Mouse (Mus musculus) lung, embryonic 14.5 days (tissue): ENCODE measurements around the gene Aldob. TPM values are rescaled to one million over a fixed set of nuclear protein-coding genes. Genes with fewer than 3 reads are reported as not detected.

Experiments used
- ATAC-seq: fragments of 200-750 bp; cut with Nextera tagmentation; 2 replicates; pipeline ENCODE4 v1.8.0; 2017; ENCODE audit warnings: mild to moderate bottlenecking, moderate TSS enrichment, moderate library complexity; ENCODE audit not compliant: insufficient read depth
- DNase-seq: peaks from one replicate; pipeline ENCODE4 v3.0.0-alpha.2; 2015
- H3K27ac ChIP-seq: fragments of 300-500 bp; sonication (generic); 2 replicates; pipeline ENCODE4 v1.5.1; 2014; ENCODE audit warnings: low read depth, mild to moderate bottlenecking, moderate library complexity
- H3K27me3 ChIP-seq: fragments of 300-500 bp; sonication (generic); 2 replicates; pipeline ENCODE4 v1.6.1; 2014; ENCODE audit warnings: low read length, control low read depth; ENCODE audit not compliant: insufficient read depth
- H3K36me3 ChIP-seq: fragments of 300-500 bp; sonication (generic); 2 replicates; pipeline ENCODE4 v1.6.1; 2014; ENCODE audit warnings: control low read depth; ENCODE audit not compliant: insufficient read depth
- H3K4me1 ChIP-seq: fragments of 300-500 bp; sonication (generic); 2 replicates; pipeline ENCODE4 v1.6.1; 2014; ENCODE audit warnings: antibody characterized with exemption, control low read depth; ENCODE audit not compliant: insufficient read depth
- H3K4me2 ChIP-seq: fragments of 300-500 bp; sonication (generic); 2 replicates; pipeline ENCODE4 v1.6.1; 2014; ENCODE audit warnings: mild to moderate bottlenecking
- H3K4me3 ChIP-seq: fragments of 300-500 bp; sonication (generic); 2 replicates; pipeline ENCODE4 v1.5.1; 2014; ENCODE audit warnings: low read depth, low read length
- H3K9ac ChIP-seq: fragments of 300-500 bp; sonication (generic); 2 replicates; pipeline ENCODE4 v1.6.1; 2014
- H3K9me3 ChIP-seq: fragments of 300-500 bp; sonication (generic); 2 replicates; pipeline ENCODE4 v1.6.1; 2016; ENCODE audit warnings: low read depth, low read length, control low read depth
- CTCF ChIP-seq: IDR thresholded peaks from 2 replicates; pipeline ENCODE4 v1.5.1; 2016; ENCODE audit warnings: antibody characterized with exemption, low read depth
- WGBS: fragments of 180-500 bp; shearing (Covaris S2); extraction: QIAGEN DNeasy Blood & Tissue Kit; methylation state at CpG from one replicate; pipeline ENCODE4 v1.1.7; 2014; 5-methylcytosine and 5-hydroxymethylcytosine counted together
- polyA plus RNA-seq: library from polyadenylated mRNA; unstranded; fragments of >200 nt; fragmentation: Nextera tagmentation; extraction: Ambion mirVana; gene quantifications from 2 replicates; pipeline ENCODE4 v1.2.1, GENCODE M21; 2014

The Aldob gene
- polyA plus RNA-seq, 1 experiment from 2014 or later = not detected

- H3K4me2 ChIP-seq = no peak overlapping the region
- no peak overlapping the region for H3K9ac ChIP-seq
- no peak for DNase-seq
- TF ChIP-seq CTCF = no peak
- H3K4me1 ChIP-seq = no peaks in the 10 kb centered on the region
- no peak for ATAC-seq
- no peak overlapping the region for H3K4me3 ChIP-seq
- H3K27me3 ChIP-seq = no peaks in the 10 kb centered on the region
- H3K9me3 ChIP-seq = no peaks in the 10 kb centered on the region
- no peak overlapping the region for H3K27ac ChIP-seq
- no peaks in the 10 kb centered on the region for H3K36me3 ChIP-seq
- 80% methylated on average over 5 of the region's 5 CpGs for WGBS
Observed at GRCm38 (mm10) chr4:49553380-49553779, 4.0 kb upstream of the Aldob start.

- Histone ChIP-seq H3K4me1 (no peaks in the 10 kb centered on the region), H3K9ac (no peak overlapping the region), H3K4me2 (no peak overlapping the region), H3K36me3 (no peaks in the 10 kb centered on the region), H3K27me3 (no peaks in the 10 kb centered on the region), H3K27ac (no peak overlapping the region), H3K4me3 (no peak overlapping the region), H3K9me3 (no peaks in the 10 kb centered on the region)
- TF ChIP-seq CTCF = no peak
- 84% methylated on average over 7 of the region's 7 CpGs for WGBS
- no peak for ATAC-seq
- no peak for DNase-seq
Observed at GRCm38 (mm10) chr4:49547544-49548219, 1.7 kb downstream of the Aldob start.

GRCm38 (mm10) chr4:49546873-49547543 lies 2.3 kb downstream of the Aldob start:
- no peak for TF ChIP-seq CTCF
- Histone ChIP-seq H3K36me3 (no peaks in the 10 kb centered on the region), H3K4me1 (no peaks in the 10 kb centered on the region), H3K9ac (no peak overlapping the region), H3K27ac (no peak overlapping the region), H3K4me2 (no peak overlapping the region), H3K27me3 (no peaks in the 10 kb centered on the region), H3K4me3 (no peak overlapping the region), H3K9me3 (no peaks in the 10 kb centered on the region)
- ATAC-seq (no peak), DNase-seq (no peak)
- 62% methylated on average over 6 of the region's 6 CpGs for WGBS

GRCm38 (mm10) chr4:49546026-49546425 lies 3.3 kb downstream of the Aldob start:
- Histone ChIP-seq H3K4me1 (no peaks in the 10 kb centered on the region), H3K4me2 (no peak overlapping the region), H3K9me3 (no peaks in the 10 kb centered on the region), H3K27ac (no peak overlapping the region), H3K9ac (no peak overlapping the region), H3K36me3 (no peaks in the 10 kb centered on the region), H3K27me3 (no peaks in the 10 kb centered on the region), H3K4me3 (no peak overlapping the region)
- DNase-seq (no peak), ATAC-seq (no peak)
- TF ChIP-seq CTCF = no peak
- WGBS = 73% methylated on average over 2 of the region's 2 CpGs

- H3K4me3 ChIP-seq = no peak overlapping the region
- no peak for DNase-seq
- 79% methylated on average over 3 of the region's 3 CpGs for WGBS
Observed at GRCm38 (mm10) chr4:49540966-49541365, 8.4 kb downstream of the Aldob start.

GRCm38 (mm10) chr4:49539665-49540064 lies 9.7 kb downstream of the Aldob start:
- WGBS = 31% methylated on average over 6 of the region's 6 CpGs
- TF ChIP-seq CTCF = no peak
- DNase-seq (peak; percentile 79), ATAC-seq (peak; percentile 68; the same call in 1 of the 2 replicates)
- H3K4me1 ChIP-seq = no peaks in the 10 kb centered on the region
- no peak overlapping the region for H3K27ac ChIP-seq
- H3K27me3 ChIP-seq = no peaks in the 10 kb centered on the region
- H3K4me3 ChIP-seq = no peak overlapping the region
- H3K9me3 ChIP-seq = no peaks in the 10 kb centered on the region
- no peak overlapping the region for H3K4me2 ChIP-seq
- H3K9ac ChIP-seq = no peak overlapping the region
- H3K36me3 ChIP-seq = no peaks in the 10 kb centered on the region

More at GRCm38 (mm10) chr4:49540966-49541365, 8.4 kb downstream of the Aldob start:
- ATAC-seq = no peak
- Histone ChIP-seq H3K36me3 (no peaks in the 10 kb centered on the region), H3K9ac (no peak overlapping the region), H3K9me3 (no peaks in the 10 kb centered on the region), H3K4me2 (no peak overlapping the region), H3K27me3 (no peaks in the 10 kb centered on the region), H3K4me1 (no peaks in the 10 kb centered on the region), H3K27ac (no peak overlapping the region)
- no peak for TF ChIP-seq CTCF

GRCm38 (mm10) chr4:49536671-49537070 lies 12.7 kb downstream of the Aldob start:
- no peaks in the 10 kb centered on the region for H3K9me3 ChIP-seq
- no peak overlapping the region for H3K27ac ChIP-seq
- H3K4me3 ChIP-seq = no peak overlapping the region
- H3K4me2 ChIP-seq = no peak overlapping the region
- H3K4me1 ChIP-seq = no peaks in the 10 kb centered on the region
- no peak for TF ChIP-seq CTCF
- DNase-seq (no peak), ATAC-seq (no peak)
- WGBS = 67% methylated on average over 4 of the region's 4 CpGs
- no peaks in the 10 kb centered on the region for H3K27me3 ChIP-seq
- H3K9ac ChIP-seq = no peak overlapping the region
- H3K36me3 ChIP-seq = peaks cover 6% of the 10 kb centered on the region; the same call in 1 of the 2 replicates
